Mouse (Mus musculus) ES-Bruce4 (cell line): ENCODE measurements around the gene Cacna1e. TPM values are rescaled to one million over a fixed set of nuclear protein-coding genes. Genes with fewer than 3 reads are reported as not detected.

Source experiments
- H3K27ac ChIP-seq: 2 replicates; pipeline ENCODE4 v1.5.1; 2012; ENCODE audit warnings: low read length, inconsistent platforms; ENCODE audit not compliant: insufficient read depth
- H3K27me3 ChIP-seq: 2 replicates; pipeline ENCODE4 v1.6.1; 2012; ENCODE audit warnings: mild to moderate bottlenecking, low read length, inconsistent platforms; ENCODE audit not compliant: control insufficient read depth, poor library complexity, insufficient read depth, severe bottlenecking
- H3K36me3 ChIP-seq: 2 replicates; pipeline ENCODE4 v1.6.1; 2012; ENCODE audit warnings: inconsistent platforms, mild to moderate bottlenecking, low read length, moderate library complexity; ENCODE audit not compliant: control insufficient read depth, poor library complexity, insufficient read depth, severe bottlenecking
- H3K4me1 ChIP-seq: one replicate; pipeline ENCODE4 v1.8.1; 2011; ENCODE audit warnings: low read length; ENCODE audit not compliant: control insufficient read depth, insufficient read depth
- H3K4me3 ChIP-seq: 2 replicates; pipeline ENCODE4 v1.5.1; 2011; ENCODE audit warnings: low read depth, mild to moderate bottlenecking, low read length
- H3K9ac ChIP-seq: 2 replicates; pipeline ENCODE4 v1.6.1; 2012; ENCODE audit warnings: low read depth, mild to moderate bottlenecking, inconsistent platforms; ENCODE audit not compliant: poor library complexity, severe bottlenecking
- H3K9me3 ChIP-seq: replicated peaks from 2 replicates; pipeline ENCODE4 v1.6.1; 2012; ENCODE audit warnings: mild to moderate bottlenecking, low read length, inconsistent platforms; ENCODE audit not compliant: control insufficient read depth, poor library complexity, insufficient read depth, severe bottlenecking
- CTCF ChIP-seq: IDR thresholded peaks from one replicate; pipeline ENCODE4 v1.8.1; 2011; ENCODE audit warnings: low read depth, low read length
- EP300 ChIP-seq: IDR thresholded peaks from 2 replicates; pipeline ENCODE4 v1.6.1; 2011; ENCODE audit warnings: low read depth, low read length; ENCODE audit not compliant: insufficient read depth
- POLR2A ChIP-seq: IDR thresholded peaks from one replicate; pipeline ENCODE4 v1.8.1; 2011; ENCODE audit warnings: low read length; ENCODE audit not compliant: insufficient read depth
- polyA plus RNA-seq: library from polyadenylated mRNA; stranded (reverse); fragments of >200 nt; gene quantifications from 2 replicates; pipeline ENCODE4 v1.2.4, GENCODE M21; 2011; ENCODE audit warnings: low read depth; ENCODE audit not compliant: missing spikeins, insufficient read depth, insufficient read length

The Cacna1e gene
- polyA plus RNA-seq, 1 experiment: 0.10 TPM

- H3K27ac ChIP-seq: no peak overlapping the region
- no peaks in the 10 kb centered on the region for H3K4me1 ChIP-seq
- no peaks in the 10 kb centered on the region for H3K27me3 ChIP-seq
- TF ChIP-seq POLR2A (no peak), EP300 (no peak), CTCF (peak; percentile 78)
- no peak overlapping the region for H3K9ac ChIP-seq
- H3K4me3 ChIP-seq: no peak overlapping the region
- no peaks in the 10 kb centered on the region for H3K9me3 ChIP-seq
- no peaks in the 10 kb centered on the region for H3K36me3 ChIP-seq
Measured at GRCm38 (mm10) chr1:154786243-154786669, 98.0 kb downstream of the Cacna1e start.

GRCm38 (mm10) chr1:154784862-154785261, 99.4 kb downstream of the Cacna1e start:
- no peaks in the 10 kb centered on the region for H3K36me3 ChIP-seq
- TF ChIP-seq POLR2A: no peak
- no peak for TF ChIP-seq EP300
- TF ChIP-seq CTCF: no peak
- H3K9ac ChIP-seq: no peak overlapping the region
- no peaks in the 10 kb centered on the region for H3K4me1 ChIP-seq
- H3K27me3 ChIP-seq: no peaks in the 10 kb centered on the region
- no peaks in the 10 kb centered on the region for H3K9me3 ChIP-seq
- no peak overlapping the region for H3K27ac ChIP-seq
- no peak overlapping the region for H3K4me3 ChIP-seq

DNA sequence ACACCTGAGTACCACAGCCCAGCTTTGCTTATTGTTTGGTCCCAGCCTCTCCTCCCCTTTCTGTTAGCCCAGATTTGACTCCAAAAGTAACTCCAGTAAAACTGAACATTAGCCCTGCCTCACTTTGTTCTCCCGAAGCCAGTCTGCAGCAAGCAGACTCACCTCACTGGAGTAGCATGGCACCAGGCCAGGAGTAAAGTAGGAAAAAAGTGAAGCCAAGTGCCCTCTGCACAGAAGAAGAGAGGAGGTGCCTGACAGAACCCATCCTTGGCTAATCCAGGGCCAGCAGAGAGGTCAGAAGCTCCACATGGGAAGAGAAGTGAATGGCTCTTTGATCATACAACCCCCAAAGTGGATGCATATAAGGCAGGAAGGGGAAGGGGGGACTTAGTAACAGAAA, 100.8 kb downstream of the Cacna1e start:
- no peak for TF ChIP-seq EP300
- TF ChIP-seq POLR2A: no peak
- no peak for TF ChIP-seq CTCF
- no peaks in the 10 kb centered on the region for H3K4me1 ChIP-seq
- no peak overlapping the region for H3K9ac ChIP-seq
- no peaks in the 10 kb centered on the region for H3K9me3 ChIP-seq
- H3K4me3 ChIP-seq: no peak overlapping the region
- no peaks in the 10 kb centered on the region for H3K36me3 ChIP-seq
- no peak overlapping the region for H3K27ac ChIP-seq
- no peaks in the 10 kb centered on the region for H3K27me3 ChIP-seq

- no peak overlapping the region for H3K9ac ChIP-seq
- no peaks in the 10 kb centered on the region for H3K36me3 ChIP-seq
- H3K27me3 ChIP-seq: no peaks in the 10 kb centered on the region
- no peak overlapping the region for H3K27ac ChIP-seq
- peaks cover 2% of the 10 kb centered on the region; the same call in 1 of the 2 replicates for H3K9me3 ChIP-seq
- no peaks in the 10 kb centered on the region for H3K4me1 ChIP-seq
- no peak overlapping the region for H3K4me3 ChIP-seq
- no peak for TF ChIP-seq CTCF
- TF ChIP-seq POLR2A: no peak
- TF ChIP-seq EP300: no peak
Measured at GRCm38 (mm10) chr1:154779908-154780514, 104.3 kb downstream of the Cacna1e start.

DNA sequence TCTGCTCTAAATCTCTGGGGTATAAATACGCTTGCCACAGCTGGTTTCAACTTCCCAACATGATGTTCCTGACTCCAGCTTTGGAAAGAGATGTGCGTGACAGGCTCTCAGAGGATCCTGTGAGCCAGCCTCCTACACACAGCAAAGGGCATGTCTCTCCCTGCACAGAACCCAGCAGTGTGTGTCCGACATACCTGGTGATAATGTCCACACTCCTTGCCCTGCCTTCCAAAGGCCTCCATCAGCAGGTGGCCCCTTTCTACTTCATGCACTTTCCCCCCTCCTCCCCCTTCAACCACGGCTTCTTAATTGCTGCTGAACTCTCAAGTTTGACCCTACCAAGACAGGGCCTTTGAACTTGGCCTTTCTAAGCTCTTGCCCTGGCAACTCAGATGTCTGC, 108.0 kb downstream of the Cacna1e start:
- TF ChIP-seq CTCF (no peak), EP300 (no peak), POLR2A (no peak)
- no peaks in the 10 kb centered on the region for H3K27me3 ChIP-seq
- no peaks in the 10 kb centered on the region for H3K4me1 ChIP-seq
- H3K4me3 ChIP-seq: no peak overlapping the region
- H3K9me3 ChIP-seq: peaks cover 2% of the 10 kb centered on the region; the same call in 1 of the 2 replicates
- no peaks in the 10 kb centered on the region for H3K36me3 ChIP-seq
- no peak overlapping the region for H3K9ac ChIP-seq
- H3K27ac ChIP-seq: no peak overlapping the region

- Histone ChIP-seq H3K36me3 (no peaks in the 10 kb centered on the region), H3K4me1 (no peaks in the 10 kb centered on the region), H3K27me3 (no peaks in the 10 kb centered on the region), H3K4me3 (no peak overlapping the region), H3K27ac (no peak overlapping the region), H3K9me3 (peaks cover 2% of the 10 kb centered on the region; the same call in 1 of the 2 replicates), H3K9ac (no peak overlapping the region)
- TF ChIP-seq EP300 (no peak), POLR2A (no peak), CTCF (no peak)
Measured at GRCm38 (mm10) chr1:154774468-154774867, 109.8 kb downstream of the Cacna1e start.
